Mouse (Mus musculus): ENCODE data around the gene Oat.

Gene Oat

DNA sequence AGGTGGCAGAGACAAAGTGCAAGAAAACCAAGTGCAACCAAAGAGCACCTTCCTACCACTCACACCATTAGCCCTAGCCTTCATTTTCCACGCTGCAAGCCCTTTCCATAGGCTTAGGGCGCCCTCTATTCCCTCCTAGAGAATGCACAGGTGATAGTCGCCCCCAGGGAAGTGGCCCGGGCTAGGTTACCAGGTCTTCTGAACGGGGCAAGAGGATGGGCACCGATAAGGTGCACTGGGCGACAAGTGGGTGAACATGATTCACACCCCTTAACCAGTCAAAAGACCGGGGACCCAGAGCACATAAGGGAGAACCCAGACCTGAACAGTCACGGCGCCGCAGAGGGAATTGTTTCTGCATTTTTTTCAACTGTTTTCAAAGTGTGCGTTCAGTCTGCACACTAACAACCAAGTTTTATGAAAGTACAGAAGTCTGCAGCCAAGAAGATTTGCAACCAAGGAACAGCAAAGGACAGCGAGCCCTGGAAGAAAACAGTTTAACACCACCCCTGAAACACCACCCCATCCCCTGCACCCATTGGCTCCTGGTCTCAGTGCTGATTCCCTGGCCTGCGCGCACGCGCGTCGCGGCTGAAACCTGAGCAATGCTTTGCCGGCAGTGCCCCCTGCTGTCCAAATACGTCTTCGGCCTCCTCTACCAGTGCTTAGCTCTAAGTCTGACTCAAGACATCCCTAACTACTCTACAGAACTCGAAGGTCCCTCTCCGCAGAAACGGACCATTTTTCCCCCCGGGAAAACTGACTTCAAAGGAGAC is 24.7 kb downstream of the Oat start:
- peak; percentile 96 to 98 for DNase-seq (ENCODE audit: inconsistent age in 2 of 2, low spot score in 1 of 2)

GRCm38 (mm10) chr7:132547126-132547525 is 29.1 kb downstream of the Oat start:
- no peak for DNase-seq (ENCODE audit: inconsistent age in 2 of 2, low spot score in 1 of 2)

DNA sequence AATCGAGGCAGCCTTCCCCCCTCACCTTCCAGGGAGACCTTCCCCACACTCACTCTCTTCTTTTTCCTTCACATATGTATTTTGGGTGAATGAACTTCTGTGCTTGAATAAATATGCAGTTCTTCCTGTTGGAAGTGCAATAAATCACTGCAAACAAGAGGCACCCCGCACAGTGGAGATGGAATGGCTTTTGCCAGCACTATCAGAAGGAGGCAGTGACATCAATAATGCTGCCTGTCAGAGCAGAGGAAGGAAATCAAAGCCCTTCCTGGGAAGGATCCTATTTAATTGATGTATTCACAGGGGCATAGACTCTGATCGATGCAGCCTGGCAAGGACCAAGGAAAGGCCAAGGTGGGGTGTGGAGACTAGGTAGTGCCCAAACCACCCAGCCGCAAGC is 33.8 kb downstream of the Oat start:
- no peak for DNase-seq (ENCODE audit: inconsistent age in 2 of 2, low spot score in 1 of 2)

DNA sequence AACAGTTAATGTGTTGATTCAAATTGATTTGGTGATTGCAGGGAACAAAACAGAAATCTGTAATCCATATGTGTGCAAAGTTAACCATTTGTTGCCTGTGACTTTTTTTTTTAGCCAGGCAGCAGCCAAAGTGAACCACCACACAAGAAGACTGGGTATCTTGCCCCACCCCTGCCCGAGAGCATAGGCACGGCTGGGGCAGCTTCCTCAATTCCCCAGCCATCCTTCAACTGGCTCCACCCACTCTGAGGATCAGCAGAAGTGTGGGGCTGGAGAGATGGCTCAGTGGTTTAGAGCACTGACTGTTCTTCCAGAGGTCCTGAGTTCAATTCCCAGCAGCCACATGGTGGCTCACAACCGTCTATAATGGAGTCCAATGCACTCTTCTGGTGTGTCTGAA is 34.6 kb downstream of the Oat start:
- no peak for DNase-seq (ENCODE audit: inconsistent age in 2 of 2, low spot score in 1 of 2)

- DNase-seq (ENCODE audit: inconsistent age in 2 of 2, low spot score in 1 of 2): no peak
Observed at GRCm38 (mm10) chr7:132540597-132540996, 35.6 kb downstream of the Oat start.

DNA sequence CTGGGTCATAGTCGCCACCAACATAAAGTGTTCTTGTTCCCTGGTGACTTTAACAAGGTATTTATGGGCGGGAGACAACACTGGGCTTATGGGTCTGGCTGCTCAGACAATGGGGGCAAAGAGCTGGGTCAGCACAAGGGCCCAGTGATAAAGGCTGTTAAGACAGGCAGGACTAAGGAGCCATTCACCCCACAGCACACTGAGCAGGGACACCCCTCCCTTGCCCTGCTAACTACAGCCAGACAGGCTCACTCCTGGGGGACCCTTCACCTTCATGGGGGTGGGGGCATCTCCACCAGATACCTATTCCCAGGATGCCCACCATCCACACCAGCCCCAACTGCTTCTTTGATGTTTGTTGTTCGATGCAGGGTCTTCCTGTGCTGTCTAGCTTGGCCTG is 47.0 kb downstream of the Oat start:
- no peak for DNase-seq (ENCODE audit: inconsistent age in 2 of 2, low spot score in 1 of 2)

GRCm38 (mm10) chr7:132513419-132513982 is 62.7 kb downstream of the Oat start:
- DNase-seq (ENCODE audit: inconsistent age in 2 of 2, low spot score in 1 of 2): peak in 1 of 2 experiments; percentile 20

DNA sequence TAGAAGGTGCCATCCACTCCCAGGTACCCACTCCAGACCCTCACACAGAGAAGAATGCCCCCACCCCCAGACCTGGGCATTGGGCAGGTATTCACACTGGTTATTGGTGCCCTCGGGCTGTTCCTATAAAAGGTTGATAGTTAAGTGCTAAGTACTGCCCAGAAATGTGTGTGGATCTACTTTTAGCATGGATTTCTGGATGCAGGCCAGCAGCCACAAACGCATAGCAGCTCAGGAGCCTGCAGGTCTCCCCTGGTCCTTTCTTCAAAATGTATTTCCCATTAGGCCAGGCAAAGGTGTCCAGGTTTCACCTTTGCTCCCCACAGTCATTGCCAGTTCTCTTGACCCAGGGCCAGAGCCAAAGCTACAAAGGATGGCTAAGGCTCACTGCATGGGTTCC is 67.1 kb downstream of the Oat start:
- no peak for DNase-seq (ENCODE audit: inconsistent age in 2 of 2, low spot score in 1 of 2)

Measured in adrenal gland, adult (tissue).